Mouse (Mus musculus): Measurements from ENCODE around the gene Cblb. TPM values are rescaled to one million over a fixed set of nuclear protein-coding genes. Genes with fewer than 3 reads are reported as not detected.

The Cblb gene
- polyA plus RNA-seq, 1 experiment from 2014 or later: 15.5 TPM

DNA sequence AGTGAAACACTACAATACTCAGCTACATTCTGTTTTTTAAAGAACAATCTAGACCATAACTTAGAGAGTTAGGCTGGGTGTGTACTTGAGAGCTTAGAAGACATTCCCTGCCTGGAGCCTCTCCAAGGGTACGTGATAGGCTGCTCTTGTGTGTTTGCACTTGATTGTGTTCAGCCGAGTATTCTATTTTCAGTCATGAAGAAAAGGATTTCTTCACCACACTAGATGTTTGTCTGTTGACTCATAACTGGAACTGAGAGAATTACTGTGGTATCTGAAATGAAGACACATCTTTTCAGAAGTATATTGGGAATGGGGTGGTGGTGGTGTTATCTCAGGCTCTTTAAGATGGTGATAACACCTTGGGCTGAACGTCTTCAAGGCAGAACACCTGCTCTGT lies 64.6 kb downstream of the Cblb start:
- WGBS: 57% methylated on average over 3 of the region's 3 CpGs
- H3K4me1 ChIP-seq: peaks cover 8% of the 10 kb centered on the region
- no peak for ATAC-seq (ENCODE audit: insufficient number of reproducible peaks, low FRiP score, low TSS enrichment, low read depth)

DNA sequence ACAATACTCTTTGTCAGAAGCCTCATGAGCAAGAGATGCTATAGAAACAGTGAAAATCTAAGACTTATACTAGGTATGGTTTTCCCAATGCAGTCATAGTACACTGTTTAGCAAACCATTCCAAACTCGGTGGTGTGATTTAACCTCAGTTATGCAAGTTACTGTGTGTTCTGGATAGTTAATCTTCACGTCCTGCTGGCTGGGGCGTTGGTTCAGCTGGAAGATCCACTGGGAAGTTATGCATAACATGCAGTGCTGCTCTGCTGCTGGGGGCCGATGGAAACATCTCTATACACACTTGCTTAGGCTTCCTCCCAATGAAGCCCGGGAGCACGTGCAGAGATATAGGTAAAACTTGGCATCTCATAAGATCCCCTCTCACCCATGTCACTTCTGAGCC lies 69.4 kb downstream of the Cblb start:
- Histone ChIP-seq H3K4me1 (peaks cover 9% of the 10 kb centered on the region; the same call in 1 of the 2 replicates), H3K9ac (no peak overlapping the region), H3K36me3 (no peaks in the 10 kb centered on the region), H3K27me3 (no peaks in the 10 kb centered on the region), H3K27ac (replicated peaks) (no peak overlapping the region), H3K4me3 (replicated peaks) (no peak overlapping the region), H3K9me3 (replicated peaks) (no peaks in the 10 kb centered on the region), H3K4me2 (replicated peaks) (no peak overlapping the region)
- WGBS: 68% methylated on average over 6 of the region's 6 CpGs
- no peak for ATAC-seq (ENCODE audit: insufficient number of reproducible peaks, low FRiP score, low TSS enrichment, low read depth)

More for the DNA sequence above, 64.6 kb downstream of the Cblb start:
- H3K27me3 ChIP-seq: no peaks in the 10 kb centered on the region
- no peak overlapping the region for H3K4me2 ChIP-seq (replicated peaks)
- no peak overlapping the region for H3K4me3 ChIP-seq (replicated peaks)
- no peak overlapping the region for H3K9ac ChIP-seq
- H3K36me3 ChIP-seq: no peaks in the 10 kb centered on the region
- H3K27ac ChIP-seq (replicated peaks): no peak overlapping the region
- H3K9me3 ChIP-seq (replicated peaks): no peaks in the 10 kb centered on the region

DNA sequence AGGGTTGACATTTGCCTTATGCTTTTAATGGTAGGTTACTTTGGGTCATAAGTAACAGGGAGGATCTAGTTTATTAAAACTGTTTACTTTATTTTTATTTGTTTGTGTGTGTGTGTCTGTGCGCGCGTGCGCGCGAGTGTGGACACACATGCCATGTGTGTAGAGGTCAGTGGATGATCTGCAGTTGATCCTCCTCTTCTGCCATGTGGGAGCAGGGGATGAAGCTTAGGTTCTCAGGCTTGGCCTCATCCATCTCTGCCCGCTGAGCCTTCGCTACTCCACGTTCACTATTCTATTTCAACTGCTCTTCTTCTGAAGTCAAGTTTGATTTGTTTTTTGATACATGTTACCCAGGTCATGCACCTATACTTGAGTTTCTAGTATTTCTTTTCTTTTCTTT lies 73.6 kb downstream of the Cblb start:
- Histone ChIP-seq H3K4me2 (replicated peaks) (no peak overlapping the region), H3K9me3 (replicated peaks) (no peaks in the 10 kb centered on the region), H3K9ac (no peak overlapping the region), H3K4me3 (replicated peaks) (no peak overlapping the region), H3K36me3 (no peaks in the 10 kb centered on the region), H3K27ac (replicated peaks) (no peak overlapping the region), H3K4me1 (peaks cover 9% of the 10 kb centered on the region; the same call in 1 of the 2 replicates), H3K27me3 (no peaks in the 10 kb centered on the region)
- WGBS: 95% methylated on average over 9 of the region's 9 CpGs
- no peak for ATAC-seq (ENCODE audit: insufficient number of reproducible peaks, low FRiP score, low TSS enrichment, low read depth)

DNA sequence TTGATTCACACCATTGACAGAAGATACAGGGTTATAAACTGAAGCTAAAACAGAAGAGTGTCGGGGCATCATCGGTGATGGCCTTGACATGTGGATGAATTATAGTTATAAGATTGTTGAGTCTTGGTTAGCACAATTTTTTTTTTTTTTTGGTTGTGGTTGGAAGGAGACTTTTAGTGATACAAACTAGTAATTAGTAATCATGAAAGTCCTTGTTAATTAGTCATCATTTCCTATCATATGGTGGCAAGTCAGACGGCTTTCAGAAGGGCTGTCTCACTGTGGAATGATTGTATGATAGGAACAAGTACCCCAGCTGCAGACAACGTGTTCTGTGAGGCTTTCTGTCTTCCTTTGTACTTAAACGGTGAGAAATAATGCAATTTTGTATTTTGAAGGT lies 76.8 kb downstream of the Cblb start:
- Histone ChIP-seq H3K27ac (replicated peaks) (no peak overlapping the region), H3K4me2 (replicated peaks) (no peak overlapping the region), H3K36me3 (peaks cover 3% of the 10 kb centered on the region; the same call in 1 of the 2 replicates), H3K27me3 (no peaks in the 10 kb centered on the region), H3K4me1 (0 out of 2 replicates have a peak, but pooled peaks cover 5% of the 10 kb centered on the region), H3K9me3 (replicated peaks) (no peaks in the 10 kb centered on the region), H3K9ac (no peak overlapping the region), H3K4me3 (replicated peaks) (no peak overlapping the region)
- ATAC-seq (ENCODE audit: insufficient number of reproducible peaks, low FRiP score, low TSS enrichment, low read depth): no peak
- WGBS: 74% methylated on average over 5 of the region's 5 CpGs

DNA sequence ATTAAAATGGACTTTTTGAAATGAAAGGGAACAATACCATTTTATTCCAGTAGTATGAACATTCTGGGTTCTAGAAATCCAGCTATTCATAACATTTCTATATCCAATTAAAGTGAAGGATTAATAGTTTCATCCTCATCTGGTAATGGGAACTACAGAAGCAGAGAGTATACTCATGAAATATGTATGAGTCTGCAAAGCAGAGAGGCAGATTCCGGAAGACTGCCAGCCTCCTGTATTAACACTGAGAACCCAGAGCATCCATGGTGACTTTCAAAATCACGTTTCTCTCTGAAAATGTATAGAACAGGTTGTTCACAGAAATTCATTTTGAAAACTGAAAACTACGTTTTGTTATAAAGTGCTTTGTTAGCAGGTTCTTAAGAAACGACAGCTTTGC lies 83.4 kb downstream of the Cblb start:
- no peak for ATAC-seq (ENCODE audit: insufficient number of reproducible peaks, low FRiP score, low TSS enrichment, low read depth)
- 62% methylated on average over 4 of the region's 4 CpGs for WGBS

DNA sequence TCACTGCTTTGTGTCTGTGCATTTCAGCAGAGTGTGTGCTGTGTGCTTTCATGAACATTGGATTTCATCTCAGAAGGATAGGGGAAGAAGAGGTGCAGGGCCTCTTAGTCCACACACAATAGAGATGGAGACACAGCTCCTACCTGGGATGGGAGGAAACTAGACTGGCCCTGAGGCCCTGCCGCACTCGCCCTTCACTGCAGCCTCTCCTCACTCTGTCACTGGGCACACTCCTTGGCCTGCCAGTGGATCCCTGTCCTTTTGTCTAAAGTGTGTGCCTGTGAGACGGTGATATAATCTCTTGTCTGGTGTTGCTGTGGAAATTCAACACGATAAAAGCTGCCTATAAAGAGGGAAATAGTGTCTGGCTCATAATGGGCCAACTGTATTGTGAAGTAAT lies 88.0 kb downstream of the Cblb start:
- Histone ChIP-seq H3K4me3 (replicated peaks) (no peak overlapping the region), H3K4me1 (no peaks in the 10 kb centered on the region), H3K27me3 (no peaks in the 10 kb centered on the region), H3K36me3 (no peaks in the 10 kb centered on the region), H3K9ac (no peak overlapping the region), H3K27ac (replicated peaks) (no peak overlapping the region), H3K9me3 (replicated peaks) (no peaks in the 10 kb centered on the region), H3K4me2 (replicated peaks) (no peak overlapping the region)
- WGBS: 68% methylated on average over 4 of the region's 4 CpGs
- no peak for ATAC-seq (ENCODE audit: insufficient number of reproducible peaks, low FRiP score, low TSS enrichment, low read depth)

More for the DNA sequence above, 83.4 kb downstream of the Cblb start:
- Histone ChIP-seq H3K4me2 (replicated peaks) (no peak overlapping the region), H3K27me3 (no peaks in the 10 kb centered on the region), H3K9ac (no peak overlapping the region), H3K4me3 (replicated peaks) (no peak overlapping the region), H3K27ac (replicated peaks) (no peak overlapping the region), H3K9me3 (replicated peaks) (no peaks in the 10 kb centered on the region), H3K4me1 (no peaks in the 10 kb centered on the region), H3K36me3 (peaks cover 4% of the 10 kb centered on the region; the same call in 1 of the 2 replicates)

DNA sequence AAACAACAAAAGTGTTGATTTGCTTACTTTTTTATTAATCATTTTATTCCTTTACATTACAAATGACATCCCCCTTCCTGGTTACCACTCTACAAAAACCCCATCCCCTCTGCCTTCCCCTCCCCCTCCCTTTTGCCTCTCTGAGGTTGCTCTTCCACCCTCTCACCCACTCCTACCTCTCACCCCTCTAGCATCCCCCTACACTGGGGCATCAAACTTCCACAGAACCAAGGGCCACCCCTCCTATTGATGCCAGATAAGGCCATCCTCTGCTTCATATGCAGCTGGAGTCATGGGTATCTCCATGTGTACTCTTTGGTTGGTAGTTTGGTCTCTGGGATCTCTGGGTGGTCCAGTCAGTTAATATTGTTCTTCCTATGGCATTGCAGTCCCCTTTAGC lies 93.9 kb downstream of the Cblb start:
- no peak for ATAC-seq (ENCODE audit: insufficient number of reproducible peaks, low FRiP score, low TSS enrichment, low read depth)

DNA sequence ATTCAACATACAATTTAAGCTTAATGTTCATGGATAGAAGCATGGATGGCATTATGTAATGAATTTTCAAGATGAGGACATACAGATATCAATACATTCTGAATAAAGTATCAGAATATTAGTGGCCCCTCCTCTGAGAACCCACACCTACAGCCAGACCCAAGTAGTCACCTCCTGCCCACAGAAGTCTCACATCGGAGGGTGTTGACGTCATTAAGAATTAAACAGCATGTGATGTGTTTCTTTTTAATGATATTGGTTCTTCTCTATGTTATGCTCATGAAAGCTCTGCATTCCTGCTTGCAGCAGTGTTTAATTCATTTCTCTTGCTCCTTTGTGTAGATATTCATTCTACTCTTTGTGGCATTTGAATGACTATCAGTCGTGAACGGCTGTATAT lies 94.9 kb downstream of the Cblb start:
- Histone ChIP-seq H3K27me3 (no peaks in the 10 kb centered on the region), H3K4me3 (replicated peaks) (no peak overlapping the region), H3K9ac (no peak overlapping the region), H3K36me3 (no peaks in the 10 kb centered on the region), H3K27ac (replicated peaks) (no peak overlapping the region), H3K4me2 (replicated peaks) (no peak overlapping the region), H3K9me3 (replicated peaks) (no peaks in the 10 kb centered on the region), H3K4me1 (no peaks in the 10 kb centered on the region)
- 92% methylated on average over 4 of the region's 4 CpGs for WGBS
- no peak for ATAC-seq (ENCODE audit: insufficient number of reproducible peaks, low FRiP score, low TSS enrichment, low read depth)

More for the DNA sequence above, 93.9 kb downstream of the Cblb start:
- Histone ChIP-seq H3K9me3 (replicated peaks) (no peaks in the 10 kb centered on the region), H3K4me1 (no peaks in the 10 kb centered on the region), H3K4me3 (replicated peaks) (no peak overlapping the region), H3K27ac (replicated peaks) (no peak overlapping the region), H3K4me2 (replicated peaks) (no peak overlapping the region), H3K27me3 (no peaks in the 10 kb centered on the region), H3K9ac (no peak overlapping the region), H3K36me3 (no peaks in the 10 kb centered on the region)

DNA sequence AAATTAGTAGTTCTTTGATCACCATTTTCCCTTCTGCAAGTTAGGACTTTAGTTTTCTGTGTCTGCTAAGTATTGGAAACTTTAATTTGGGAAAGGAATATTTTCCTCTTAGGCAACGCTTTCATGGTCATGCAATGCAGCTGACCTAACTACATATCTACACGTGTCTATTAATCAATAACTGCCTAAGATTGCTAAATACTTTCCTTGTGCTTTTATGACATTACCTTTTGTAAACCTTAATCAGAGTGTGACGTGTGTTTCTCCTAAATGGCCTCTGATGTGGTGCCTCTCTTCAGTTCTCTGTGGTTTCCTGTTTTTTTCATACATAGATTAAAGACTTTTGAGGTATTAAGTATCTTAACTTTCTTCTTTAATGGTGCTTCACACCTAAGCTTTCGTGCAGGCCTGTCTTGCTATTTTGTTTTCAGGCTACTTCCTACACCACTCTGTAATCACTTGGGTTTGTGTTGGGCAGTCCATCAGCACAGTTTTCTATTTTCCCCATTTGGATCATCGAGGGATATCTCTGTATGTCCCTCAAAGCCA lies 98.4 kb downstream of the Cblb start:
- H3K4me2 ChIP-seq (replicated peaks): no peak overlapping the region

DNA sequence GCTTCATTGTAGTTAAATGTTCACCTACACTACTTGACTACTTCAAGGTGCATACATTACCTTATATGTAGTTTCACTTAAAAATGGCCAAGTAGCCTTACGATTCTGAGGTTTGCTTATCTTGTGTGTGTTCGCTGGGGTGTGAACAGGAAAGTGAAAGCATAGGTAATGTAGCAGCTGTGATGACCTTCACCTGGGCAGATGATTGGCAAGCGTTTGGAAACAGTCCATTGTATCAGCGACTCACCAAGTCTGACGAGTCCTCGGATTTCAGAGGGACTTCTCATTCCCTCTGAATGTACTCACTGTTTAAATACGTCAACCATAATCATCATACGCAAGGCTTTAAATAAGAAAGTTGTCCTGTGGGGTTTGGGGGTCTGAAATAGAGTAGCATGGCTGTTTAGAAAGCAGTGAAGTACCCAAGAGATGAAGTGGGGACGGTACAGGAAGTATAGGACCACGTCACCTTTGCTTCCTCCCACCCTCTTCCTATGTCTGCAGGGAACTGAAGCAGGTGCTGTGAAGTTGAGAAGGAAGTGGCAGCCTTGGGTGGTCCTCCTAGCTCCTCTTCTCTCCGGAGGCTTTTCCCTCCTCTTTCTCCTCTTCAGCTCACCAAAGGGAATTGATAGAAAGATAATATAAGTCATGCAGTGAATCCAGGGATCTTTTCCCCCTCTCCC lies 101.9 kb downstream of the Cblb start:
- Histone ChIP-seq H3K9me3 (replicated peaks) (no peaks in the 10 kb centered on the region), H3K27ac (replicated peaks) (no peak overlapping the region), H3K4me3 (replicated peaks) (no peak overlapping the region), H3K4me1 (peaks cover 16% of the 10 kb centered on the region), H3K9ac (no peak overlapping the region), H3K36me3 (no peaks in the 10 kb centered on the region), H3K4me2 (replicated peaks) (no peak overlapping the region), H3K27me3 (no peaks in the 10 kb centered on the region)
- WGBS: 75% methylated on average over 11 of the region's 11 CpGs
- no peak for ATAC-seq (ENCODE audit: insufficient number of reproducible peaks, low FRiP score, low TSS enrichment, low read depth)

More for the DNA sequence above, 98.4 kb downstream of the Cblb start:
- Histone ChIP-seq H3K4me3 (replicated peaks) (no peak overlapping the region), H3K27ac (replicated peaks) (no peak overlapping the region), H3K9me3 (replicated peaks) (no peaks in the 10 kb centered on the region), H3K27me3 (no peaks in the 10 kb centered on the region), H3K36me3 (no peaks in the 10 kb centered on the region), H3K9ac (no peak overlapping the region), H3K4me1 (peaks cover 7% of the 10 kb centered on the region; the same call in 1 of the 2 replicates)
- 74% methylated on average over 5 of the region's 5 CpGs for WGBS
- no peak for ATAC-seq (ENCODE audit: insufficient number of reproducible peaks, low FRiP score, low TSS enrichment, low read depth)

DNA sequence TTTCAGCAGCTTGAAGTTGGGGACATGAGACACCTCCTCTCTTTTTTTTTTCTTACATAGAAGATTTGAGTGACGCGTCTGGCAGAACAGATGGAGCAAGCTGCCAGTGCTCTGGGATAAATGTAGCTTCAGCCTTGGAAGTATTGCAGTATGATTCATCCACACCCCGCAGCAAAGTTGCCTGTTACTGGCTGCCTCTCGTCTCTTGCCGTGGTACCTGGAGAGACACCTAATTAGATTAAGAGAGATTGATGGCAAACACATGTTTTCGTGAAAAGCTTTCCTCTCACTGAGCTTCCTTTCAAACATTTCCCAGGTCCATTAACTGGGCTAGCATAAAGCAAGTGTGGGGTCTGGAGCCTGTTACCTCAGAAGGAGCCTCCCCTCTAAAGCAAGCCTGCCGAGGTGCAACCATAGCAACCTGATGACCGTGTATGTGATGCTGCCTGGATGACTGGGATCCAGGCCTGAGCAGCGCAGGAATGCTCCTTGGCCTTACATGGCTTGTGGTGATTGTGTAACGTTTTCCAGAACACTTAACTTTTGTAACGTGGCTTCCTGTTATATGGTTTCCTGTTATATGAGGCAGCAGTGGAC lies 103.7 kb downstream of the Cblb start:
- no peak overlapping the region for H3K9ac ChIP-seq
- peak overlapping the region; percentile 13; the same call in 1 of the 2 replicates for H3K4me2 ChIP-seq (replicated peaks)
- H3K4me1 ChIP-seq: peaks cover 16% of the 10 kb centered on the region
- no peak overlapping the region for H3K4me3 ChIP-seq (replicated peaks)
- peaks cover 4% of the 10 kb centered on the region; the same call in 1 of the 2 replicates for H3K36me3 ChIP-seq
- no peaks in the 10 kb centered on the region for H3K27me3 ChIP-seq
- 25% methylated on average over 11 of the region's 11 CpGs for WGBS
- H3K9me3 ChIP-seq (replicated peaks): no peaks in the 10 kb centered on the region
- H3K27ac ChIP-seq (replicated peaks): peak overlapping the region; percentile 68
- ATAC-seq (ENCODE audit: insufficient number of reproducible peaks, low FRiP score, low TSS enrichment, low read depth): peak; percentile 76
